Mouse (Mus musculus) c-Kit-negative CD71-positive TER-119-positive erythroid progenitor cells, embryonic 14.5 days (primary cell): ENCODE results near the gene Tsnaxip1.

ENCODE experiments used
- DNase-seq: peaks from one replicate; pipeline ENCODE4 v3.0.0-alpha.2; 2013; ENCODE audit warnings: low read depth, low spot score

Gene Tsnaxip1

GRCm38 (mm10) chr8:105826861-105827848, at the start of gene Tsnaxip1, which contains the start of gene Ranbp10:
Gene Tsnaxip1 (plus strand): TSS chr8:105827731.
Gene Ranbp10 (minus strand): TSS chr8:105827350.
- peak; percentile 98 for DNase-seq

- DNase-seq = no peak
These were observed 49.7 kb upstream of the Tsnaxip1 start for GRCm38 (mm10) chr8:105777833-105778232.

GRCm38 (mm10) chr8:105780298-105780697, 47.2 kb upstream of the Tsnaxip1 start:
- no peak for DNase-seq

- DNase-seq = peak; percentile 56
These were observed 39.3 kb upstream of the Tsnaxip1 start for GRCm38 (mm10) chr8:105788241-105788640.

DNA sequence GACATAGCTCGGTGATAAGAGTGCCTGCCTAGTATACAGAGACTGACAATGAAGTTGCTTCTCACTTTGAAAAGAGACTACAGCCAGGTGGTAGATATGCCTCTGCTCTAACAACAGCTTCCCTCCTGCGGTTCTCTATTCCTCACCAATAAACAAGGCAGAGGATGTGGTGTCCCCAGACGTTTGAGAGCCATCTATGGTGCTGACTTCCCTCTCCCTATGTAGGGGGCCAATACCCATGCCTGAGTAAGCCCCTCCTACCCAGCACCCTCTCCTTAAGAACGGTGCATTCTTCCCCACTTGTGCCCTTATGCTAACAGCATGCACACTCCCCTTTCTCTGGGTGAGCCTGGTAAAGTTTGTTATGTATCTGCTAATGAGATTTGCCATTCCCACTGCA, 38.6 kb upstream of the Tsnaxip1 start:
- no peak for DNase-seq

GRCm38 (mm10) chr8:105789626-105790025, 37.9 kb upstream of the Tsnaxip1 start:
- no peak for DNase-seq

DNA sequence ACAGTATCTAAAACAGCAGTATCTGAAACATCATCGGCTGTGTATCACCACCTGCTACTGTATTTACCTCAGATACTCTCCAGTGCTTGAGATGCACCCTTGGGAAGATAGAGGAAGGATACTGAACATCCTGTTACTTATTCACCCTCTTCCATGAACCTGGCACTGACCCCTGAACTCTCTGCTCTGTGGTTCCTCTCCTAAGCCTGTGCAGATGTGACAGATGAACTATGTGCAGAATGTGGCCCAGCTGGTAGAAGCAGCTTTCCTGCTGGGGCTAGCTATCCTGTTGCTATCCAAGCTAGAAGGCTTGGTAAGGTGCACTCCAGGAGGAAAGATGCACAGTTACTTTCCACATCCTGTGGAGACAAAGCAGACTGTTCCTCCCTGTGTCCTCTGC, 34.2 kb upstream of the Tsnaxip1 start:
- DNase-seq = no peak

DNA sequence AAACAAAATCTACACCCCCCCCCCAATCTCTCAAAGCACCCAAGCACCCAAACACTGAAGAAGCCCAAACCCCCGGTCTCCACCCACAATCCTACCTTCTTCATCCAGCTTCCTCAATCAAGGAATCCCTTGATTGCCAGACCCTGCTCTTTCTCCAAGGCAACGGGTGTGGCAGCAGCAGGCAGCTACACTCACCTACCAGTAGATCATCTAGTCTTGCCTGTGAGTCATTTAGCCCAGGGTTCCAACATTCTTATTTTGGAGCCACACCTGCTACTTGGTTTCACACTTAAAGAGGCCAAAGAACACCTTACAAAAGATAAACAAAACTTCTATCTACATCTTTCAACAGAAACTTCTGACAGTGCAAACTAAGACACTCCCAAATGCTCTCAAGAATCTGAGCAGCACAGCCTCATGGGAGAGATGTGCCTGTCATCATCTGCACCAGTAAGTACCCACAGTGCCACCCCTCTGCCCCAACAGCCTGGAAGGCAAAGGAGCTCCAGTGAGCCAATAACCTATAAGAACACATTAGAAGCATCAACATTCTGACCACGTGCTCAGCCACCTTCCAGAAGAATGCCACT, 33.4 kb upstream of the Tsnaxip1 start:
- DNase-seq = no peak

DNA sequence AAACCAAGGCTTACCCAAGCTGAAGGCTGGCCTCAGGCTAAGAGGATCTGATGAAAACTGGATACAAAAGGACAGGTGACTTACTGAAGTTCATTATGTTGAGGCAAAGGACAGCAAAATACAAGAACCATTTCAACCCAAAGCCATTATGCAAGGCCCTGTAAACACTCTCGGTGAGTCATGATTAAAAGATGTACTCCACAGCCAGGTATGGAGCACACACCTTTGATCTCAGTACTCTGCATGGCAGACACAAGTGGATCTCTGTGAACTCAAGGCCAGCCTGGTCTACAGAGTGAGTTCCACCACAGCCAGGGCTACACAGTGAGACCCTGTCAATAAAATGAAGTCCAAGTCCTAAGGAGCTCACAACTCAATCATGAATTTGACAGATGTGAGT, 31.7 kb upstream of the Tsnaxip1 start:
- DNase-seq = no peak

DNA sequence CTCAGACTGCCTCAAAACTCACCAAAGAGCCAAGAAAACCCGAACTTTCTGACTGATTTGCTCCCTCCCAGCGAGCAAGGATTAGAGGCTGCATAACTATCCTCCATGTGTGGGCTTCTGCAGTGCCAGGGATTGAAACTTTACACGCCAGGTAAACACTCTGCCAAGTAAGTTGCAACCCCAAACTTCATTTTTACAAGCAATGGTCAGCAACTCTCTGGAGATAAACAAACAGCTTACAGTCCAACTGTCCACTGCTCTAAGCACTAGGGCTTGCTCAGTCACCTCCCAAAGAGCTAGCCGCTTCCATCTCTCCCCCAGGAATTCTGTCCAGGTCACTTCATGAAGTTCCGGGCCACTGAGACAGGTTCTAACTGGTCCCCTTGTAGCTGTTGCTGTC, 29.1 kb upstream of the Tsnaxip1 start:
- no peak for DNase-seq

GRCm38 (mm10) chr8:105799091-105799812, 28.3 kb upstream of the Tsnaxip1 start:
- DNase-seq = no peak

DNA sequence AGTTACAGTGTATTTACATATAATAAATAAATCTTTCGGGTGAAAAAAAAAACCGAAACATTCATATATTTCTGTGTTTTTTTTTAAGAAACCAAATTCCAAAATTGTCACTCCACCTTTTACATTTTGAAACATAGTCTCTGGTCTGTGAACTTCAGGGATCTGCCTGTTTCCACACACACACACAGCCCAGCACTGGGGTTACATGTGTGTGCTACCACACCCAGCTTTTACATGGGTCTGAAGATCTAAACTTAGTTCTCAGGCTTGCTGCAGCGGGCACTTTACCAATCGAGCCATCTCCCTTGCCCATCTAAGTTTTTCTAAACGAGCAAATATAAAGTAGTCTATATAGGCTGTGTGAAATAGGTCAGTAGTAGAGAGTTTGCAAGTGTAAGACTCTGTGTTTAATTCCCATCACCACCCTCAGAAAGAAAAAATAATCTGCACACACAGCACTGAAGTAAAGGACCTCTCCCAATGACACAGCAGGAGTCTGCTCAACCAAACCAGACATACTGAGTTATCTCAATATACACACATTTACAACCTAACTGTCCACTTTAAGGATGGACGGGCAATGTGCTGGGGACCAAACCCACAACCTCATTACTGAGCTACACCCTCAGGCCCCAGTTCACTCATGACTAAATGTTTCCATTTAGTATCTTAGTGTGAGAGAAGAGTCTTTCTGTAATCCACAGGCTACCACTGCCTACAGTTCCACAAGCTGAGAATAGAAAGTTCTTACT, 26.2 kb upstream of the Tsnaxip1 start:
- peak; percentile 86 for DNase-seq

DNA sequence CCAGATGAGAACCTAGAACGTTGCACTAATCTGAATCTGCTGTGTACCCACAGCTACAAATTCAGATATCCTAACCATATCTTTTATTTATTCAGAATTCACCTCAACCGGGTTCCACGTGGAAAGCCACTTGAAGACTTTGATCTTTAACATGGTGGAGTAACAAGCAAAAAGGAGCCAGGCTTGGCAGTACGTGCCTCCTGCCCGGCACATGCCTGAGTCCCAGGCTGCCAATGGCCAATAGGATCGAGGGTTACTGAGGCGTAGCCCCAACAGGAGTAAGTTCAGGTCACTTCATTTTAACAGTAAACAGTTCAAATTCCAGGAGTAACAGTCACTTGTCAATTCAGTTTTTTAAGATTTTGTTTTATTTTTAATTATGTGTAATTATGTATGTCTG, 22.7 kb upstream of the Tsnaxip1 start:
- DNase-seq = no peak

- no peak for DNase-seq
These were observed 22.2 kb upstream of the Tsnaxip1 start for GRCm38 (mm10) chr8:105805346-105805745.

GRCm38 (mm10) chr8:105805964-105806363, 21.6 kb upstream of the Tsnaxip1 start:
- no peak for DNase-seq

GRCm38 (mm10) chr8:105807766-105808165, 19.8 kb upstream of the Tsnaxip1 start:
- no peak for DNase-seq

DNA sequence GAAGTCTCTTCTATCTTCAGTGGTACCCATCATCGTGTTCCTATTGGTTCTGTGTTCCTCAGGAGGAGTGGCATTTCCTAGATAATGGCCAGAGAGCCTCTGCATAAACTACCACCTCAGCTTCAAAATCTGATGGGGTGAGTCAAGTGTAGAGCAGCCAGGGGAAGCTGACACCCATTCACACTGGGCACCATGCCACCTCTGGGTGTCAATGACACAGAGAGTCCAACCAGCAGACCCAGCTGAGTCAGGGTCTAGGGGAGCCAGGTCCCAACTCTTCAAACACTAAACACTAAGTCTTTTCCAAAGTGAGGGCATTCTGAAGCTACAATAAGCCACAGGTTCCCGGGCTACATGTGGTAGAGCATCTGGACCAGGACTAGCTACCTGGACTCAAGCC, 19.1 kb upstream of the Tsnaxip1 start:
- DNase-seq = no peak

- no peak for DNase-seq
These were observed 17.2 kb upstream of the Tsnaxip1 start for GRCm38 (mm10) chr8:105810245-105810786.

DNA sequence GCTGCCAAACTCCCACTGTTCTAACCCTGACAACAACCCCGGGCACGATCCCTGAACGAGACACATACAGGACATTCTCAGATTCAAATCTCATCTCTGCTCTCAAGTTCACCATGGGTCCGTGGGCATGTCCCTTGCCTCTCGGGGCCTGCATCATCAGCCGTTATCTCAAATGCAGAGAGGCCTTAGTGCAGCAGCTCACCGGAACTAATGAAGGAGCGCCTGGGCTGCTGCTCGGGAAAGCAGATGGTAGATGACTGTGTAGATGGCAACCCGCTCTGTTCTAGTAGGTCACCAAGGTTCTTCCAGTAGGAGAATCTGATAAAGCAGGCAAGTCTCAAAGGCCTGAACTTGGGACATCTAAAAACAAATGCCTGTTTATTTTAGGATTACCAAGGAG, 16.5 kb upstream of the Tsnaxip1 start:
- no peak for DNase-seq

- DNase-seq = no peak
These were observed 16.0 kb upstream of the Tsnaxip1 start for GRCm38 (mm10) chr8:105811543-105811942.

DNA sequence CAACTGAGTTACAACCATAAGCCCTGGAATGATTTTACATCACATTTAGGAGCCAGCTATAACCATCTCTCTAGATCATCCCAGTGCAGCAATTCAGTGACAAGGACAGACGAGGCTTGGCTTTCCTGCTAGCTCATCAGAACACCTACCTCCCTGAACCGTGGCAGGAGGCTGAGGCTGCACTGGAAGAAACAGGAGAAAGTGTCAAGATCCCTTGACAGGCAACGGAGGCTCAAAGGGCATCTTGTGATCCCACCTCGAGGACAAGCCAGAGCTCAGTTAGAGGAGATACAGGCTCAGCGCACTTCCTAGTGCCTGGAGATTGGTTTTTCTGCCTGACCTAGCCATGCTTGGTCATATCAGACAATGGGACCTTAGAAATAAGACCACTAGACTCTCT, 15.0 kb upstream of the Tsnaxip1 start:
- DNase-seq = no peak
